Mouse (Mus musculus): Measurements from ENCODE around the gene Uhrf1bp1.
A peak's percentile ranks its signal among the peaks of the same experiment; 100 is the strongest.

The Uhrf1bp1 gene

GRCm38 (mm10) chr17:27839469-27840252 is 16.6 kb upstream of the Uhrf1bp1 start:
- peak; percentile 81 for DNase-seq (ENCODE audit: low read depth, low spot score)

GRCm38 (mm10) chr17:27848351-27848750 is 7.9 kb upstream of the Uhrf1bp1 start:
- DNase-seq (ENCODE audit: low read depth, low spot score) = no peak

GRCm38 (mm10) chr17:27851076-27851475 is 5.2 kb upstream of the Uhrf1bp1 start:
- no peak for DNase-seq (ENCODE audit: low read depth, low spot score)

GRCm38 (mm10) chr17:27856798-27857648 is 782 bp downstream of the Uhrf1bp1 start:
- DNase-seq (ENCODE audit: low read depth, low spot score) = peak; percentile 16

- no peak for DNase-seq (ENCODE audit: low read depth, low spot score)
Observed at GRCm38 (mm10) chr17:27857649-27858475, 1.6 kb downstream of the Uhrf1bp1 start.

GRCm38 (mm10) chr17:27859131-27859530 is 2.9 kb downstream of the Uhrf1bp1 start:
- DNase-seq (ENCODE audit: low read depth, low spot score) = no peak

GRCm38 (mm10) chr17:27865461-27865860 is 9.2 kb downstream of the Uhrf1bp1 start:
- DNase-seq (ENCODE audit: low read depth, low spot score) = no peak

- DNase-seq (ENCODE audit: low read depth, low spot score) = no peak
Observed at GRCm38 (mm10) chr17:27866737-27867136, 10.5 kb downstream of the Uhrf1bp1 start.

GRCm38 (mm10) chr17:27871851-27872250 is 15.6 kb downstream of the Uhrf1bp1 start:
- DNase-seq (ENCODE audit: low read depth, low spot score) = no peak

GRCm38 (mm10) chr17:27873583-27873982 is 17.3 kb downstream of the Uhrf1bp1 start:
- DNase-seq (ENCODE audit: low read depth, low spot score) = no peak

GRCm38 (mm10) chr17:27874510-27874909 is 18.3 kb downstream of the Uhrf1bp1 start:
- DNase-seq (ENCODE audit: low read depth, low spot score) = no peak

- no peak for DNase-seq (ENCODE audit: low read depth, low spot score)
Observed at GRCm38 (mm10) chr17:27881518-27881917, 25.3 kb downstream of the Uhrf1bp1 start.

GRCm38 (mm10) chr17:27883129-27883528 is 26.9 kb downstream of the Uhrf1bp1 start:
- no peak for DNase-seq (ENCODE audit: low read depth, low spot score)

GRCm38 (mm10) chr17:27883994-27884393 is 27.8 kb downstream of the Uhrf1bp1 start:
- no peak for DNase-seq (ENCODE audit: low read depth, low spot score)

- no peak for DNase-seq (ENCODE audit: low read depth, low spot score)
Observed at GRCm38 (mm10) chr17:27886499-27887210, 30.4 kb downstream of the Uhrf1bp1 start.

- peak; percentile 83 for DNase-seq (ENCODE audit: low read depth, low spot score)
Observed at GRCm38 (mm10) chr17:27907512-27908205, 51.4 kb downstream of the Uhrf1bp1 start.

- no peak for DNase-seq (ENCODE audit: low read depth, low spot score)
Observed at GRCm38 (mm10) chr17:27908206-27908887, 52.1 kb downstream of the Uhrf1bp1 start.

- DNase-seq (ENCODE audit: low read depth, low spot score) = peak; percentile 82
Observed at GRCm38 (mm10) chr17:27908888-27909621, 52.8 kb downstream of the Uhrf1bp1 start, which contains the start of gene Anks1. Gene Anks1, plus strand, starts transcription at chr17:27909306.
